Mouse (Mus musculus) kidney, embryonic 16.5 days (tissue): Measurements from ENCODE around the gene Mrtfb. TPM values are rescaled to one million over a fixed set of nuclear protein-coding genes. Genes with fewer than 3 reads are reported as not detected.
"Not testable (repeated sequence)": the region's sequence is repeated elsewhere in the genome, so short reads cannot be mapped to it uniquely, and the experiment has no call there.

Experiments
- ATAC-seq: fragments of 200-750 bp; cut with Nextera tagmentation; 2 replicates; pipeline ENCODE4 v1.8.0; 2017; ENCODE audit warnings: moderate TSS enrichment; ENCODE audit not compliant: low FRiP score, low TSS enrichment
- H3K27ac ChIP-seq: fragments of 300-500 bp; sonication (generic); 2 replicates; pipeline ENCODE4 v1.5.1; 2014; ENCODE audit warnings: low read length
- H3K27me3 ChIP-seq: fragments of 300-500 bp; sonication (generic); 2 replicates; pipeline ENCODE4 v1.6.1; 2014; ENCODE audit warnings: low read length, control low read depth, mixed read lengths; ENCODE audit not compliant: insufficient read depth
- H3K36me3 ChIP-seq: fragments of 300-500 bp; sonication (generic); 2 replicates; pipeline ENCODE4 v1.6.1; 2014; ENCODE audit warnings: low read length, control low read depth, mixed read lengths; ENCODE audit not compliant: insufficient read depth
- H3K4me1 ChIP-seq: fragments of 300-500 bp; sonication (generic); 2 replicates; pipeline ENCODE4 v1.6.1; 2014; ENCODE audit warnings: low read length, control low read depth, mixed read lengths; ENCODE audit not compliant: insufficient read depth
- H3K4me2 ChIP-seq: fragments of 300-500 bp; sonication (generic); replicated peaks from 2 replicates; pipeline ENCODE4 v1.6.1; 2014; ENCODE audit warnings: low read depth, low read length
- H3K4me3 ChIP-seq: fragments of 300-500 bp; sonication (generic); 2 replicates; pipeline ENCODE4 v1.5.1; 2014; ENCODE audit warnings: mild to moderate bottlenecking, low read length
- H3K9ac ChIP-seq: fragments of 300-500 bp; sonication (generic); replicated peaks from 2 replicates; pipeline ENCODE4 v1.6.1; 2014; ENCODE audit warnings: low read length
- H3K9me3 ChIP-seq: fragments of 300-500 bp; sonication (generic); 2 replicates; pipeline ENCODE4 v1.6.1; 2016; ENCODE audit warnings: low read length, control low read depth
- WGBS: fragments of 180-500 bp; shearing (Covaris S2); extraction: QIAGEN DNeasy Blood & Tissue Kit; methylation state at CpG from one replicate; pipeline ENCODE4 v1.1.7; 2014; 5-methylcytosine and 5-hydroxymethylcytosine counted together
- polyA plus RNA-seq: library from polyadenylated mRNA; unstranded; fragments of >200 nt; fragmentation: Nextera tagmentation; extraction: Ambion mirVana; gene quantifications from 2 replicates; pipeline ENCODE4 v1.2.1, GENCODE M21; 2015

Gene Mrtfb
- polyA plus RNA-seq, 1 experiment from 2014 or later: 18.8 TPM

- no peak overlapping the region for H3K4me2 ChIP-seq
- no peaks in the 10 kb centered on the region for H3K9me3 ChIP-seq
- H3K27ac ChIP-seq: no peak overlapping the region
- no peaks in the 10 kb centered on the region for H3K4me1 ChIP-seq
- H3K27me3 ChIP-seq: no peaks in the 10 kb centered on the region
- H3K4me3 ChIP-seq: no peak overlapping the region
- no peak for ATAC-seq
- H3K9ac ChIP-seq: no peak overlapping the region
- no peaks in the 10 kb centered on the region for H3K36me3 ChIP-seq
- WGBS: 81% methylated on average over 5 of the region's 5 CpGs
Measured at GRCm38 (mm10) chr16:13336503-13337230, 80.4 kb downstream of the Mrtfb start.

- H3K27ac ChIP-seq: no peak overlapping the region
- no peaks in the 10 kb centered on the region for H3K27me3 ChIP-seq
- no peak overlapping the region for H3K4me2 ChIP-seq
- ATAC-seq: no peak
- no peaks in the 10 kb centered on the region for H3K9me3 ChIP-seq
- no peaks in the 10 kb centered on the region for H3K36me3 ChIP-seq
- H3K9ac ChIP-seq: no peak overlapping the region
- WGBS: 93% methylated on average over 4 of the region's 4 CpGs
- H3K4me1 ChIP-seq: no peaks in the 10 kb centered on the region
- H3K4me3 ChIP-seq: no peak overlapping the region
Measured at GRCm38 (mm10) chr16:13338094-13338493, 81.8 kb downstream of the Mrtfb start.

- Histone ChIP-seq H3K9me3 (no peaks in the 10 kb centered on the region), H3K9ac (no peak overlapping the region), H3K36me3 (no peaks in the 10 kb centered on the region), H3K27ac (no peak overlapping the region), H3K27me3 (no peaks in the 10 kb centered on the region), H3K4me1 (no peaks in the 10 kb centered on the region), H3K4me3 (no peak overlapping the region), H3K4me2 (no peak overlapping the region)
- WGBS: 85% methylated on average over 6 of the region's 6 CpGs
- ATAC-seq: no peak
Measured at GRCm38 (mm10) chr16:13339433-13339832, 83.2 kb downstream of the Mrtfb start.

- not testable (repeated sequence) for H3K9me3 ChIP-seq, H3K27me3 ChIP-seq, H3K4me2 ChIP-seq, H3K36me3 ChIP-seq, H3K4me3 ChIP-seq, ATAC-seq, H3K4me1 ChIP-seq, H3K27ac ChIP-seq, H3K9ac ChIP-seq
- 94% methylated on average over 2 of the region's 2 CpGs for WGBS
Measured at GRCm38 (mm10) chr16:13345822-13346221, 89.5 kb downstream of the Mrtfb start.

- Histone ChIP-seq H3K4me1 (peaks cover 8% of the 10 kb centered on the region), H3K27me3 (no peaks in the 10 kb centered on the region), H3K27ac (no peak overlapping the region), H3K4me3 (no peak overlapping the region), H3K9me3 (no peaks in the 10 kb centered on the region), H3K9ac (no peak overlapping the region), H3K4me2 (no peak overlapping the region), H3K36me3 (no peaks in the 10 kb centered on the region)
- no peak for ATAC-seq
- 89% methylated on average over 4 of the region's 4 CpGs for WGBS
Measured at GRCm38 (mm10) chr16:13350729-13351128, 94.4 kb downstream of the Mrtfb start.

GRCm38 (mm10) chr16:13351268-13351667 lies 95.0 kb downstream of the Mrtfb start:
- Histone ChIP-seq H3K9me3 (no peaks in the 10 kb centered on the region), H3K36me3 (no peaks in the 10 kb centered on the region), H3K27ac (no peak overlapping the region), H3K9ac (no peak overlapping the region), H3K4me2 (no peak overlapping the region), H3K4me3 (no peak overlapping the region), H3K27me3 (no peaks in the 10 kb centered on the region), H3K4me1 (peaks cover 8% of the 10 kb centered on the region)
- no peak for ATAC-seq

GRCm38 (mm10) chr16:13353927-13354326 lies 97.6 kb downstream of the Mrtfb start:
- Histone ChIP-seq H3K4me2 (no peak overlapping the region), H3K36me3 (no peaks in the 10 kb centered on the region), H3K9me3 (no peaks in the 10 kb centered on the region), H3K4me1 (peaks cover 32% of the 10 kb centered on the region), H3K27me3 (no peaks in the 10 kb centered on the region), H3K27ac (no peak overlapping the region), H3K4me3 (no peak overlapping the region), H3K9ac (no peak overlapping the region)
- 46% methylated on average over 4 of the region's 4 CpGs for WGBS
- ATAC-seq: no peak

GRCm38 (mm10) chr16:13354431-13354830 lies 98.2 kb downstream of the Mrtfb start:
- Histone ChIP-seq H3K4me1 (peaks cover 36% of the 10 kb centered on the region), H3K27ac (peak overlapping the region; percentile 45; the same call in 1 of the 2 replicates), H3K9me3 (no peaks in the 10 kb centered on the region), H3K36me3 (no peaks in the 10 kb centered on the region), H3K27me3 (no peaks in the 10 kb centered on the region), H3K4me3 (no peak overlapping the region), H3K4me2 (no peak overlapping the region), H3K9ac (no peak overlapping the region)
- ATAC-seq: no peak
- WGBS: 44% methylated on average over 5 of the region's 5 CpGs

GRCm38 (mm10) chr16:13357806-13358679 lies 101.8 kb downstream of the Mrtfb start:
- H3K9ac ChIP-seq: peak overlapping the region; percentile 42
- WGBS: 8% methylated on average over 15 of the region's 15 CpGs
- H3K4me3 ChIP-seq: peak overlapping the region; percentile 27
- H3K27ac ChIP-seq: peak overlapping the region; percentile 84
- H3K9me3 ChIP-seq: no peaks in the 10 kb centered on the region
- ATAC-seq: peak; percentile 86
- no peaks in the 10 kb centered on the region for H3K27me3 ChIP-seq
- peaks cover 36% of the 10 kb centered on the region for H3K4me1 ChIP-seq
- H3K36me3 ChIP-seq: no peaks in the 10 kb centered on the region
- peak overlapping the region; percentile 52 for H3K4me2 ChIP-seq

- Histone ChIP-seq H3K36me3 (no peaks in the 10 kb centered on the region), H3K4me2 (peak overlapping the region; percentile 52), H3K9me3 (no peaks in the 10 kb centered on the region), H3K4me1 (peaks cover 36% of the 10 kb centered on the region), H3K9ac (peak overlapping the region; percentile 42), H3K4me3 (peak overlapping the region; percentile 27; the same call in 1 of the 2 replicates), H3K27ac (peak overlapping the region; percentile 84), H3K27me3 (no peaks in the 10 kb centered on the region)
- no peak for ATAC-seq
Measured at GRCm38 (mm10) chr16:13358741-13359140, 102.5 kb downstream of the Mrtfb start.
